Mouse (Mus musculus) forebrain, embryonic 11.5 days (tissue): ENCODE measurements around the gene Rdh5. TPM values are rescaled to one million over a fixed set of nuclear protein-coding genes. Genes with fewer than 3 reads are reported as not detected.
A peak's percentile ranks its signal among the peaks of the same experiment; 100 is the strongest.

Experiments used
- ATAC-seq: fragments of 200-750 bp; cut with Nextera tagmentation; replicated peaks from 2 replicates; pipeline ENCODE4 v1.8.0; 2017; ENCODE audit warnings: moderate TSS enrichment; ENCODE audit not compliant: low FRiP score
- DNase-seq: peaks from one replicate; pipeline ENCODE4 v3.0.0-alpha.2; 2017; ENCODE audit warnings: low spot score
- H3K27ac ChIP-seq: fragments of 300-500 bp; sonication (generic); 2 replicates; pipeline ENCODE4 v1.5.1; 2014; ENCODE audit warnings: low read depth, low read length
- H3K27me3 ChIP-seq: fragments of 300-500 bp; sonication (generic); 2 replicates; pipeline ENCODE4 v1.6.1; 2014; ENCODE audit warnings: mild to moderate bottlenecking, low read length, mixed read lengths; ENCODE audit not compliant: control insufficient read depth, insufficient read depth
- H3K36me3 ChIP-seq: fragments of 300-500 bp; sonication (generic); 2 replicates; pipeline ENCODE4 v1.6.1; 2014; ENCODE audit warnings: mild to moderate bottlenecking, low read length, moderate library complexity, mixed read lengths; ENCODE audit not compliant: control insufficient read depth, insufficient read depth
- H3K4me1 ChIP-seq: fragments of 300-500 bp; sonication (generic); replicated peaks from 2 replicates; pipeline ENCODE4 v1.6.1; 2014; ENCODE audit warnings: low read length, mixed read lengths; ENCODE audit not compliant: control insufficient read depth, insufficient read depth
- H3K4me2 ChIP-seq: fragments of 300-500 bp; sonication (generic); 2 replicates; pipeline ENCODE4 v1.6.1; 2014; ENCODE audit warnings: low read depth, mild to moderate bottlenecking, low read length, moderate library complexity, mixed read lengths; ENCODE audit not compliant: severe bottlenecking
- H3K4me3 ChIP-seq: fragments of 300-500 bp; sonication (generic); 2 replicates; pipeline ENCODE4 v1.5.1; 2014; ENCODE audit warnings: low read depth, low read length
- H3K9ac ChIP-seq: fragments of 300-500 bp; sonication (generic); 2 replicates; pipeline ENCODE4 v1.6.1; 2014; ENCODE audit warnings: low read length
- H3K9me3 ChIP-seq: fragments of 300-500 bp; sonication (generic); 2 replicates; pipeline ENCODE4 v1.6.1; 2016; ENCODE audit warnings: low read length, mixed read lengths; ENCODE audit not compliant: control insufficient read depth
- WGBS: fragments of 180-500 bp; shearing (Covaris S2); extraction: QIAGEN DNeasy Blood & Tissue Kit; methylation state at CpG from one replicate; pipeline ENCODE4 v1.1.7; 2014; 5-methylcytosine and 5-hydroxymethylcytosine counted together
- polyA plus RNA-seq: library from polyadenylated mRNA; unstranded; fragments of >200 nt; fragmentation: Nextera tagmentation; extraction: Ambion mirVana; gene quantifications from 2 replicates; pipeline ENCODE4 v1.2.1, GENCODE M21; 2014

Gene Rdh5
- 12.3 and 12.6 TPM in 2 replicates for polyA plus RNA-seq

GRCm38 (mm10) chr10:128922822-128923012, at the start of gene Rdh5:
Gene Rdh5, minus strand, starts transcription at chr10:128922888.
- no peak for ATAC-seq
- H3K36me3 ChIP-seq, result no peaks in the 10 kb centered on the region
- peak within 1 kb of the TSS; percentile 86 for H3K4me3 ChIP-seq
- 10% methylated on average over 1 of the region's 1 CpGs for WGBS
- no peak for DNase-seq
- H3K9me3 ChIP-seq, result no peaks in the 10 kb centered on the region
- peaks cover 2% of the 10 kb centered on the region; the same call in 1 of the 2 replicates for H3K4me1 ChIP-seq
- H3K27me3 ChIP-seq, result peaks cover 2% of the 10 kb centered on the region; the same call in 1 of the 2 replicates
- peak within 1 kb of the TSS; percentile 81 for H3K9ac ChIP-seq
- H3K27ac ChIP-seq, result peak within 1 kb of the TSS; percentile 78
- H3K4me2 ChIP-seq, result peak within 1 kb of the TSS; percentile 57

- DNase-seq (no peak), ATAC-seq (no peak)
- Histone ChIP-seq H3K9me3 (no peaks in the 10 kb centered on the region), H3K9ac (no peak overlapping the region), H3K36me3 (no peaks in the 10 kb centered on the region), H3K4me1 (no peaks in the 10 kb centered on the region), H3K27ac (no peak overlapping the region), H3K4me2 (no peak overlapping the region), H3K27me3 (no peaks in the 10 kb centered on the region; the same call in 1 of the 2 replicates), H3K4me3 (no peak overlapping the region)
- WGBS, result 43% methylated on average over 1 of the region's 1 CpGs
Measured at GRCm38 (mm10) chr10:128970740-128971250, 48.1 kb upstream of the Rdh5 start.

- Histone ChIP-seq H3K36me3 (no peaks in the 10 kb centered on the region), H3K4me3 (no peak overlapping the region), H3K27ac (no peak overlapping the region), H3K27me3 (no peaks in the 10 kb centered on the region), H3K4me1 (no peaks in the 10 kb centered on the region), H3K9ac (no peak overlapping the region), H3K9me3 (no peaks in the 10 kb centered on the region), H3K4me2 (no peak overlapping the region)
- ATAC-seq, result no peak
- no peak for DNase-seq
- 72% methylated on average over 1 of the region's 1 CpGs for WGBS
Measured at GRCm38 (mm10) chr10:128968341-128968749, 45.7 kb upstream of the Rdh5 start.

GRCm38 (mm10) chr10:128965871-128966270, 43.2 kb upstream of the Rdh5 start:
- Histone ChIP-seq H3K27ac (no peak overlapping the region), H3K4me3 (no peak overlapping the region), H3K36me3 (no peaks in the 10 kb centered on the region), H3K9me3 (no peaks in the 10 kb centered on the region), H3K4me1 (no peaks in the 10 kb centered on the region), H3K9ac (no peak overlapping the region), H3K4me2 (no peak overlapping the region), H3K27me3 (no peaks in the 10 kb centered on the region)
- no peak for DNase-seq
- ATAC-seq, result no peak
- 87% methylated on average over 6 of the region's 6 CpGs for WGBS

- no peak for ATAC-seq
- 72% methylated on average over 2 of the region's 2 CpGs for WGBS
- no peak overlapping the region for H3K4me2 ChIP-seq
Measured at GRCm38 (mm10) chr10:128964961-128965360, 42.3 kb upstream of the Rdh5 start.

GRCm38 (mm10) chr10:128960590-128961584, 38.2 kb upstream of the Rdh5 start, which contains the start of gene Mettl7b:
Gene Mettl7b, minus strand, starts transcription at chr10:128960988.
- ATAC-seq, result no peak

More at GRCm38 (mm10) chr10:128964961-128965360, 42.3 kb upstream of the Rdh5 start:
- Histone ChIP-seq H3K9ac (no peak overlapping the region), H3K36me3 (no peaks in the 10 kb centered on the region), H3K9me3 (no peaks in the 10 kb centered on the region), H3K4me3 (no peak overlapping the region), H3K27ac (no peak overlapping the region), H3K4me1 (no peaks in the 10 kb centered on the region), H3K27me3 (no peaks in the 10 kb centered on the region)
- DNase-seq, result no peak

GRCm38 (mm10) chr10:128960142-128960541, 37.5 kb upstream of the Rdh5 start:
- WGBS, result 85% methylated on average over 4 of the region's 4 CpGs
- ATAC-seq, result no peak

More at GRCm38 (mm10) chr10:128960590-128961584, 38.2 kb upstream of the Rdh5 start, which contains the start of gene Mettl7b:
- no peaks in the 10 kb centered on the region for H3K9me3 ChIP-seq
- no peak within 1 kb of the TSS for H3K9ac ChIP-seq
- no peaks in the 10 kb centered on the region for H3K4me1 ChIP-seq
- H3K4me2 ChIP-seq, result no peak within 1 kb of the TSS
- H3K36me3 ChIP-seq, result no peaks in the 10 kb centered on the region
- DNase-seq, result no peak
- H3K4me3 ChIP-seq, result no peak within 1 kb of the TSS
- H3K27me3 ChIP-seq, result no peaks in the 10 kb centered on the region
- 86% methylated on average over 12 of the region's 12 CpGs for WGBS
- no peak within 1 kb of the TSS for H3K27ac ChIP-seq

GRCm38 (mm10) chr10:128958340-128958739, 35.7 kb upstream of the Rdh5 start:
- no peaks in the 10 kb centered on the region for H3K4me1 ChIP-seq
- no peak overlapping the region for H3K4me2 ChIP-seq
- H3K4me3 ChIP-seq, result no peak overlapping the region
- H3K9me3 ChIP-seq, result no peaks in the 10 kb centered on the region
- WGBS, result 82% methylated on average over 10 of the region's 10 CpGs
- H3K36me3 ChIP-seq, result no peaks in the 10 kb centered on the region
- H3K9ac ChIP-seq, result no peak overlapping the region
- no peaks in the 10 kb centered on the region for H3K27me3 ChIP-seq
- ATAC-seq (no peak), DNase-seq (peak; percentile 40)
- H3K27ac ChIP-seq, result no peak overlapping the region

More at GRCm38 (mm10) chr10:128960142-128960541, 37.5 kb upstream of the Rdh5 start:
- Histone ChIP-seq H3K9me3 (no peaks in the 10 kb centered on the region), H3K4me1 (no peaks in the 10 kb centered on the region), H3K9ac (no peak overlapping the region), H3K36me3 (no peaks in the 10 kb centered on the region), H3K27ac (no peak overlapping the region), H3K4me3 (no peak overlapping the region), H3K4me2 (no peak overlapping the region), H3K27me3 (no peaks in the 10 kb centered on the region)
- DNase-seq, result peak; percentile 25
